Mouse (Mus musculus) embryonic facial prominence, embryonic 12.5 days (tissue): ENCODE results near the gene Hoxd10. TPM values are rescaled to one million over a fixed set of nuclear protein-coding genes. Genes with fewer than 3 reads are reported as not detected.
A peak's percentile ranks its signal among the peaks of the same experiment; 100 is the strongest.

Experiments
- ATAC-seq: fragments of 200-750 bp; cut with Nextera tagmentation; 2 replicates; pipeline ENCODE4 v1.8.0; 2017; ENCODE audit not compliant: insufficient number of reproducible peaks, insufficient read depth, low FRiP score, low TSS enrichment
- H3K27ac ChIP-seq: fragments of 300-500 bp; sonication (generic); 2 replicates; pipeline ENCODE4 v1.5.1; 2016; ENCODE audit warnings: mild to moderate bottlenecking
- H3K27me3 ChIP-seq: fragments of 300-500 bp; sonication (generic); 2 replicates; pipeline ENCODE4 v1.6.1; 2016; ENCODE audit warnings: mild to moderate bottlenecking, moderate library complexity
- H3K36me3 ChIP-seq: fragments of 300-500 bp; sonication (generic); 2 replicates; pipeline ENCODE4 v1.6.1; 2016; ENCODE audit warnings: mild to moderate bottlenecking
- H3K4me1 ChIP-seq: fragments of 300-500 bp; sonication (generic); 2 replicates; pipeline ENCODE4 v1.6.1; 2016
- H3K4me2 ChIP-seq: fragments of 300-500 bp; sonication (generic); replicated peaks from 2 replicates; pipeline ENCODE4 v1.6.1; 2016; ENCODE audit warnings: mild to moderate bottlenecking, moderate library complexity
- H3K4me3 ChIP-seq: fragments of 300-500 bp; sonication (generic); 2 replicates; pipeline ENCODE4 v1.5.1; 2016; ENCODE audit warnings: mild to moderate bottlenecking
- H3K9ac ChIP-seq: fragments of 300-500 bp; sonication (generic); 2 replicates; pipeline ENCODE4 v1.6.1; 2016; ENCODE audit warnings: mild to moderate bottlenecking, moderate library complexity
- H3K9me3 ChIP-seq: fragments of 300-500 bp; sonication (generic); 2 replicates; pipeline ENCODE4 v1.6.1; 2016; ENCODE audit warnings: mild to moderate bottlenecking, moderate library complexity
- WGBS: fragments of 180-500 bp; shearing (Covaris S2); methylation state at CpG from one replicate; pipeline ENCODE4 v1.1.7; 2016; 5-methylcytosine and 5-hydroxymethylcytosine counted together
- polyA plus RNA-seq: library from polyadenylated mRNA; unstranded; fragments of >200 nt; fragmentation: Nextera tagmentation; extraction: Ambion mirVana; gene quantifications from 2 replicates; pipeline ENCODE4 v1.2.1, GENCODE M21; 2016

Gene Hoxd10
- not detected in 2 replicates for polyA plus RNA-seq

GRCm38 (mm10) chr2:74691022-74691951 lies at the start of gene Hoxd10:
TSS of gene Hoxd10 (plus strand) at chr2:74691924.
- Histone ChIP-seq H3K9ac (no peak within 1 kb of the TSS), H3K4me2 (peak within 1 kb of the TSS; percentile 24; the same call in 1 of the 2 replicates), H3K9me3 (no peaks in the 10 kb centered on the region), H3K4me1 (no peaks in the 10 kb centered on the region; the same call in 1 of the 2 replicates), H3K36me3 (no peaks in the 10 kb centered on the region), H3K27ac (no peak within 1 kb of the TSS), H3K4me3 (0 out of 2 replicates have a peak within 1 kb of the TSS, but pooled peaks have one; percentile 9), H3K27me3 (peaks cover 86% of the 10 kb centered on the region)
- under 1% methylated on average over 56 of the region's 56 CpGs for WGBS
- no peak for ATAC-seq

GRCm38 (mm10) chr2:74642431-74642830 lies 49.3 kb upstream of the Hoxd10 start:
- Histone ChIP-seq H3K9me3 (no peaks in the 10 kb centered on the region), H3K4me2 (no peak overlapping the region), H3K4me3 (no peak overlapping the region), H3K27ac (no peak overlapping the region), H3K4me1 (0 out of 2 replicates have a peak, but pooled peaks cover 1% of the 10 kb centered on the region), H3K9ac (no peak overlapping the region), H3K36me3 (no peaks in the 10 kb centered on the region), H3K27me3 (peaks cover 39% of the 10 kb centered on the region)
- 68% methylated on average over 5 of the region's 5 CpGs for WGBS
- no peak for ATAC-seq

GRCm38 (mm10) chr2:74645631-74646030 lies 46.1 kb upstream of the Hoxd10 start:
- ATAC-seq = no peak
- Histone ChIP-seq H3K9me3 (no peaks in the 10 kb centered on the region), H3K27me3 (peaks cover 68% of the 10 kb centered on the region), H3K9ac (no peak overlapping the region), H3K4me2 (no peak overlapping the region), H3K36me3 (no peaks in the 10 kb centered on the region), H3K4me3 (no peak overlapping the region), H3K27ac (no peak overlapping the region), H3K4me1 (0 out of 2 replicates have a peak, but pooled peaks cover 3% of the 10 kb centered on the region)
- 81% methylated on average over 3 of the region's 3 CpGs for WGBS

DNA sequence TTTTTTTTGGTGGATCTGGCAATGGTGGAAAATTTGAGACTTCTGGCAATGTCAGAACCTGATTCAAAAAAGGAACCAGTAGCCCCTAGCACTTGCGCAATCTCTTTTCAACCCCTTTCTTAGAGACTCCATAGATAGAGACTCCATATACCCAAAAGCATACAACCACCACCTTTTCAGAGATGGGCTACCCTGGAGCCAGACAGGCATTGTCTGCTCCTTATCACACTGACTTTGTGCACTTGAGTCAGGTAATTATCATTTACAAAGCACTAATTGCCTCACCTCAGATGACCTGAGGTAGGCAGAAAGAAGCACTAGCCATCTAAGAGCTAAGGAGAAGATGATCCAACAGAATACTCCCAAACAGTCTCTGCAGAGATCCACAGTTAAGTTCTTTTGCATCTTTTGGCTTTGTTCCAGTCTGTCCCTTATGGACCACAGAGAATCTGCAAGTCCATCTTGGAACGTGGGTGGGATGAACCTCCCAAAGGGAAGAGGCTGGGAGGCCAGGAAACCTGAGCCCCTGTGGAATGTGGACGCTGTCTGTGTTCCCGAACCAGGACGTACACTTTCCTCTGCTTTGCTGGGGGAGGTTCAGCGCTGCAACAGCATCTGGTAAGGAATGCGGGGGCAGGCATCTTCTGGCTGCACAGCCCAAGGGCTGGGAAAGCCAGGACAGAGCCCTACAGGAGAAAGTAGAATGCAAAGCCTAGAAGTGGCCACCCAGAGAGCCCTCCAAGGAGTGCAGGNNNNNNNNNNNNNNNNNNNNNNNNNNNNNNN lies 44.5 kb upstream of the Hoxd10 start:
- peaks cover 82% of the 10 kb centered on the region for H3K27me3 ChIP-seq
- 0 out of 2 replicates have a peak, but pooled peaks cover 3% of the 10 kb centered on the region for H3K4me1 ChIP-seq
- no peaks in the 10 kb centered on the region for H3K36me3 ChIP-seq
- H3K4me3 ChIP-seq = no peak overlapping the region
- no peaks in the 10 kb centered on the region for H3K9me3 ChIP-seq
- H3K4me2 ChIP-seq = no peak overlapping the region
- no peak overlapping the region for H3K27ac ChIP-seq
- no peak for ATAC-seq
- WGBS = 12% methylated on average over 7 of the region's 7 CpGs
- no peak overlapping the region for H3K9ac ChIP-seq

- H3K9ac ChIP-seq = no peak overlapping the region
- H3K4me1 ChIP-seq = peaks cover 9% of the 10 kb centered on the region; the same call in 1 of the 2 replicates
- no peak for ATAC-seq
- no peaks in the 10 kb centered on the region for H3K36me3 ChIP-seq
- H3K27ac ChIP-seq = no peak overlapping the region
- peaks cover 81% of the 10 kb centered on the region for H3K27me3 ChIP-seq
- H3K4me3 ChIP-seq = no peak overlapping the region
- WGBS = 28% methylated on average over 2 of the region's 2 CpGs
- no peak overlapping the region for H3K4me2 ChIP-seq
- H3K9me3 ChIP-seq = no peaks in the 10 kb centered on the region
These were observed 38.8 kb upstream of the Hoxd10 start for GRCm38 (mm10) chr2:74652996-74653340.

DNA sequence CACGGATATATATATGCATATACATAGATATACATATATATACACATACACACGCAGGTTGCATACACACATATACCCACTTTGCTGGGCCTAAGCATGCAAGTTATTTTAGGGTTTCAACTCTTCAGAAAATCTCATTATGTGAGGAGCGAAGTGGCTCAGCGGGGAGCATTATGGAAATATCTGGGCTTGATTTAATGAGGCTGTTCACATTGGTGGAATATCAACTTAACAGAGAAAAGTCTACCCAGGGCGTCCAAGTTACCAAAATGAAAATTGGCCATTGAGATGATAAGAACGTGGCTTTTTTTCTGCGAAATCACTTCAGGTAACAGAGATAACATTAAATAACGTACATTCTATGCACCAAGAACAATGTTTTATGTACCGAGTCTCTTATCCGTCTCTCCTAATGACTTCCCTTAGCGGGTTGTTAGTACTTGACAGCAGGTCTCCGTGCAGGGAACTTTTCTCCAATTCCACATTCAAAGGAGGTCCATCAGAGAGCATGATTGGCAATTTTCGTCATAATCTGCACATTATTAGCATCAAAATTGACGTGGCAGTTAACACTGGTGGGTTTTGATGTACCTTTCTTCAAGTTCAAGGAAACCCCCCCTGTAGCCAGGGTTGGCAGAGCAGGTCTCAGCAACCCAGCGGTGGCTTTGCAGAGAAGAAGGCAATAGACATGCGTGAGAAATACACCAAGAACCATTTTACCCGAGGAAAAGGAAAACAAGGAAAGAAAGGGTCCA lies 37.8 kb upstream of the Hoxd10 start:
- ATAC-seq = no peak
- Histone ChIP-seq H3K4me2 (no peak overlapping the region), H3K36me3 (no peaks in the 10 kb centered on the region), H3K27me3 (peaks cover 77% of the 10 kb centered on the region), H3K4me3 (no peak overlapping the region), H3K27ac (no peak overlapping the region), H3K9ac (no peak overlapping the region), H3K9me3 (no peaks in the 10 kb centered on the region), H3K4me1 (peaks cover 9% of the 10 kb centered on the region; the same call in 1 of the 2 replicates)
- WGBS = 10% methylated on average over 17 of the region's 17 CpGs

- no peak overlapping the region for H3K9ac ChIP-seq
- H3K27me3 ChIP-seq = peaks cover 78% of the 10 kb centered on the region
- ATAC-seq = no peak
- no peaks in the 10 kb centered on the region for H3K36me3 ChIP-seq
- H3K9me3 ChIP-seq = no peaks in the 10 kb centered on the region
- no peak overlapping the region for H3K27ac ChIP-seq
- peaks cover 9% of the 10 kb centered on the region; the same call in 1 of the 2 replicates for H3K4me1 ChIP-seq
- H3K4me3 ChIP-seq = no peak overlapping the region
- WGBS = 4% methylated on average over 15 of the region's 20 CpGs
- no peak overlapping the region for H3K4me2 ChIP-seq
These were observed 36.8 kb upstream of the Hoxd10 start for GRCm38 (mm10) chr2:74654743-74655419.

GRCm38 (mm10) chr2:74655420-74655781 lies 36.3 kb upstream of the Hoxd10 start:
- H3K9me3 ChIP-seq = no peaks in the 10 kb centered on the region
- H3K36me3 ChIP-seq = no peaks in the 10 kb centered on the region
- no peak overlapping the region; the same call in 1 of the 2 replicates for H3K9ac ChIP-seq
- peaks cover 9% of the 10 kb centered on the region; the same call in 1 of the 2 replicates for H3K4me1 ChIP-seq
- peak overlapping the region; percentile 50 for H3K4me2 ChIP-seq
- 0% methylated on average over 40 of the region's 47 CpGs for WGBS
- H3K27ac ChIP-seq = no peak overlapping the region
- peak overlapping the region; percentile 32 for H3K4me3 ChIP-seq
- H3K27me3 ChIP-seq = peaks cover 73% of the 10 kb centered on the region
- ATAC-seq = no peak

DNA sequence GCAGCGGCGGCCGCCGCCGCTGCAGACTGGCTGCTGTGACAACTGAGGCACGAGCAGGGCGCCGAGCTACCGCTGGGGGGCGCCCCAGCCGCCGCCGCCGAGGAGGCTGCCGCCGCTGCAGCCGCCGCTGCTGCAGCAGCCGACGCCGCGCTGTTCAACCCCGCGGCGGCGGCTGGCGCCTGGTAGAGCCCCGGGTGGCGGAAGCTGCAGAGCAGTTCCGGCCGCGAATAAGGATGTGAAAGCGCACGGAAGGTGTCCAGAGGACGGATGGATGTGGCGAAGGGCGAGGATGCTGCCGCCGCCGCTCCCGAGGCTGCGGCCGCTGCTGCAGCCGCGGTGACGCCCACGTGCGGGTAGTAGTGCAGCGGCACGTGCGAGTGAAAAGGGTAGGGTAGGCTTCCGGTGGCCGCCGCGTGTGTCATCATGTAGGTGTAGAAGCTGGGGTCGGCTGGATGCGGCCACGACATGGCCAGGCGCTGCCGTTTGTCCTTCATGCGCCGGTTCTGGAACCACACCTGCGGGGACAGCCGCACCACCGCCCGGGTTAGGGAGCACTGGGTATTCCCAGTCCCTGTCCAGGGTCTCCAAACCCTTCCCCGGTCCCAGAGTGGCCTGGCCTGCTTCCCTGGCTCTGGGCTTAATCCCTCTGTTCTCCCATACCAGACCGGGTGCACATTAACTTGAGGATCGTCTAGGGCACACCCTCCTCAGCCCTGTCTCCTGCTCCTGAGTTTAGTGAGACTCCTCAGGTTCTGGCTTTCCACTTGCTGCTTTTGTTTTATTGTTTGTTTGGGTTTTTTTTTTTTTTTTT lies 35.7 kb upstream of the Hoxd10 start:
- peak overlapping the region; percentile 50 for H3K4me2 ChIP-seq
- H3K4me3 ChIP-seq = peak overlapping the region; percentile 32
- no peaks in the 10 kb centered on the region for H3K9me3 ChIP-seq
- WGBS = under 1% methylated on average over 65 of the region's 69 CpGs
- no peak overlapping the region for H3K27ac ChIP-seq
- H3K36me3 ChIP-seq = no peaks in the 10 kb centered on the region
- peaks cover 74% of the 10 kb centered on the region for H3K27me3 ChIP-seq
- peaks cover 9% of the 10 kb centered on the region; the same call in 1 of the 2 replicates for H3K4me1 ChIP-seq
- H3K9ac ChIP-seq = no peak overlapping the region; the same call in 1 of the 2 replicates
- ATAC-seq = no peak

- WGBS = 4% methylated on average over 4 of the region's 4 CpGs
These were observed 35.1 kb upstream of the Hoxd10 start for GRCm38 (mm10) chr2:74656632-74657021.

More at GRCm38 (mm10) chr2:74656632-74657021, 35.1 kb upstream of the Hoxd10 start:
- H3K27ac ChIP-seq = no peak overlapping the region
- peaks cover 9% of the 10 kb centered on the region; the same call in 1 of the 2 replicates for H3K4me1 ChIP-seq
- H3K4me3 ChIP-seq = no peak overlapping the region
- peaks cover 75% of the 10 kb centered on the region for H3K27me3 ChIP-seq
- H3K9ac ChIP-seq = no peak overlapping the region
- ATAC-seq = no peak
- H3K4me2 ChIP-seq = no peak overlapping the region
- no peaks in the 10 kb centered on the region for H3K36me3 ChIP-seq
- no peaks in the 10 kb centered on the region for H3K9me3 ChIP-seq
